Mouse (Mus musculus) MEL (cell line): ENCODE measurements at regions not wholly inside any gene's neighbourhood (a gene's known extent, or its start where the extent isn't known, plus 50 kb on each side); places are given as distances from the start of the nearest gene placed in this dataset.

Source experiments
- DNase-seq: peaks from one replicate; pipeline ENCODE4 v3.0.0; 2011; ENCODE audit warnings: low read depth, low spot score
- H3K27ac ChIP-seq: 2 replicates; pipeline ENCODE4 v1.5.1; 2012; ENCODE audit warnings: low read depth, mild to moderate bottlenecking, control low read depth, low read length, moderate library complexity; ENCODE audit not compliant: control insufficient read depth
- H3K27me3 ChIP-seq, 2 experiments: fragments of 150-350 bp in 1 of 2; sonication (generic) in 1 of 2; 2 replicates each; pipeline ENCODE4 v1.6.1; 2012; ENCODE audit warnings: low read length in 2 of 2, mild to moderate bottlenecking in 2 of 2, improper control_type of control experiment in 1 of 2, moderate library complexity in 1 of 2; ENCODE audit not compliant: insufficient read depth in 2 of 2, control insufficient read depth in 1 of 2
- H3K36me3 ChIP-seq, 2 experiments: 2 replicates each; pipeline ENCODE4 v1.6.1; 2012 to 2014; ENCODE audit warnings: low read length in 2 of 2, improper control_type of control experiment in 1 of 2, inconsistent platforms in 1 of 2, mild to moderate bottlenecking in 1 of 2; ENCODE audit not compliant: insufficient read depth in 2 of 2, control insufficient read depth in 1 of 2
- H3K4me1 ChIP-seq, 2 experiments: fragments of 150-350 bp in 1 of 2; sonication (generic) in 1 of 2; 2 replicates each; pipeline ENCODE4 v1.6.1; 2012; ENCODE audit warnings: low read length in 2 of 2, improper control_type of control experiment in 1 of 2, mild to moderate bottlenecking in 1 of 2; ENCODE audit not compliant: insufficient read depth in 2 of 2, control insufficient read depth in 1 of 2
- H3K4me3 ChIP-seq, 2 experiments: fragments of 150-350 bp in 1 of 2; sonication (generic) in 1 of 2; 2 replicates each; pipeline ENCODE4 v1.5.1; 2012; ENCODE audit warnings: low read depth in 2 of 2, low read length in 2 of 2, mild to moderate bottlenecking in 2 of 2, moderate library complexity in 2 of 2, control low read depth in 1 of 2, improper control_type of control experiment in 1 of 2; ENCODE audit not compliant: control insufficient read depth in 1 of 2, insufficient read depth in 1 of 2
- H3K79me2 ChIP-seq: 2 replicates; pipeline ENCODE4 v1.6.1; 2012; ENCODE audit warnings: mild to moderate bottlenecking, low read length, moderate library complexity; ENCODE audit not compliant: control insufficient read depth, poor library complexity, insufficient read depth
- H3K9ac ChIP-seq: 2 replicates; pipeline ENCODE4 v1.6.1; 2012; ENCODE audit warnings: low read depth, mild to moderate bottlenecking, control low read depth, low read length, moderate library complexity; ENCODE audit not compliant: control insufficient read depth, poor library complexity, severe bottlenecking
- H3K9me3 ChIP-seq: fragments of 150-350 bp; sonication (generic); replicated peaks from 2 replicates; pipeline ENCODE4 v1.6.1; 2012; ENCODE audit warnings: mild to moderate bottlenecking, low read length, improper control_type of control experiment, moderate library complexity; ENCODE audit not compliant: insufficient read depth
- BHLHE40 ChIP-seq: IDR thresholded peaks from 2 replicates; pipeline ENCODE4 v1.6.1; 2012; ENCODE audit warnings: low read depth, mild to moderate bottlenecking, inconsistent platforms, low read length, improper control_type of control experiment, borderline replicate concordance
- CHD1 ChIP-seq: IDR thresholded peaks from 2 replicates; pipeline ENCODE4 v1.6.1; 2012; ENCODE audit warnings: low read depth, mild to moderate bottlenecking, inconsistent platforms, low read length, improper control_type of control experiment
- CTCF ChIP-seq, 3 experiments: IDR thresholded peaks in 2 of 3; conservative IDR thresholded peaks in 1 of 3; 2 replicates each; pipeline ENCODE4 v1.5.1; 2011 to 2012; ENCODE audit warnings: low read length in 3 of 3, low read depth in 2 of 3, mild to moderate bottlenecking in 2 of 3, improper control_type of control experiment in 1 of 3, inconsistent platforms in 1 of 3, mixed read lengths in 1 of 3, moderate library complexity in 1 of 3; ENCODE audit not compliant: control insufficient read depth in 1 of 3, insufficient read depth in 1 of 3, poor library complexity in 1 of 3, severe bottlenecking in 1 of 3
- EP300 ChIP-seq, 2 experiments: IDR thresholded peaks; 2 replicates each; pipeline ENCODE4 v1.6.1; 2011; ENCODE audit warnings: improper control_type of control experiment in 2 of 2, low read length in 2 of 2, low read depth in 1 of 2, mild to moderate bottlenecking in 1 of 2
- GABPA ChIP-seq: IDR thresholded peaks from 2 replicates; pipeline ENCODE4 v1.6.1; 2012; ENCODE audit warnings: low read depth, mild to moderate bottlenecking, inconsistent platforms, low read length, improper control_type of control experiment, moderate library complexity
- JUND ChIP-seq: IDR thresholded peaks from 2 replicates; pipeline ENCODE4 v1.6.1; 2011; ENCODE audit warnings: low read depth, mild to moderate bottlenecking, improper control_type of control experiment, low read length
- MAFK ChIP-seq: IDR thresholded peaks from 2 replicates; pipeline ENCODE4 v1.6.1; 2011; ENCODE audit warnings: low read depth, mild to moderate bottlenecking, low read length, improper control_type of control experiment, borderline replicate concordance
- MAX ChIP-seq: IDR thresholded peaks from 2 replicates; pipeline ENCODE4 v1.6.1; 2011; ENCODE audit warnings: low read length, improper control_type of control experiment
- MAZ ChIP-seq: IDR thresholded peaks from 2 replicates; pipeline ENCODE4 v1.6.1; 2012; ENCODE audit warnings: low read depth, mild to moderate bottlenecking, inconsistent platforms, low read length, improper control_type of control experiment
- MEF2A ChIP-seq: IDR thresholded peaks from 2 replicates; pipeline ENCODE4 v1.6.1; 2014; ENCODE audit warnings: low read depth, mild to moderate bottlenecking, inconsistent platforms, low read length, improper control_type of control experiment; ENCODE audit not compliant: poor library complexity, insufficient replicate concordance, severe bottlenecking; ENCODE audit errors: extremely low read depth
- NELFE ChIP-seq: IDR thresholded peaks from 2 replicates; pipeline ENCODE4 v1.6.1; 2011; ENCODE audit warnings: low read depth, low read length, improper control_type of control experiment
- NRF1 ChIP-seq: IDR thresholded peaks from 2 replicates; pipeline ENCODE4 v1.6.1; 2014; ENCODE audit warnings: low read depth, mild to moderate bottlenecking, inconsistent platforms, low read length, improper control_type of control experiment, moderate library complexity; ENCODE audit not compliant: poor library complexity, insufficient read depth, severe bottlenecking
- POLR2A ChIP-seq, 2 experiments: IDR thresholded peaks; 2 replicates each; pipeline ENCODE4 v1.6.1; 2011 to 2012; ENCODE audit warnings: low read length in 2 of 2, mild to moderate bottlenecking in 2 of 2, control low read depth in 1 of 2, improper control_type of control experiment in 1 of 2, low read depth in 1 of 2, moderate library complexity in 1 of 2; ENCODE audit not compliant: control insufficient read depth in 1 of 2, insufficient read depth in 1 of 2, poor library complexity in 1 of 2
- POLR2AphosphoS2 ChIP-seq: IDR thresholded peaks from 2 replicates; pipeline ENCODE4 v1.6.1; 2011; ENCODE audit warnings: low read length, improper control_type of control experiment
- POLR2AphosphoS5 ChIP-seq: IDR thresholded peaks from 2 replicates; pipeline ENCODE4 v1.6.1; 2012; ENCODE audit warnings: low read depth, borderline replicate concordance, mild to moderate bottlenecking, inconsistent platforms, low read length, moderate library complexity, mixed read lengths
- RCOR1 ChIP-seq: IDR thresholded peaks from 2 replicates; pipeline ENCODE4 v1.6.1; 2012; ENCODE audit warnings: low read depth, mild to moderate bottlenecking, inconsistent platforms, low read length, improper control_type of control experiment
- SMC3 ChIP-seq: IDR thresholded peaks from 2 replicates; pipeline ENCODE4 v1.6.1; 2011; ENCODE audit warnings: low read depth, low read length, improper control_type of control experiment
- TBP ChIP-seq: IDR thresholded peaks from 2 replicates; pipeline ENCODE4 v1.8.0; 2011; ENCODE audit warnings: low read depth, low read length, improper control_type of control experiment
- TCF12 ChIP-seq: IDR thresholded peaks from 2 replicates; pipeline ENCODE4 v1.6.1; 2014; ENCODE audit warnings: low read depth, mild to moderate bottlenecking, inconsistent platforms, low read length, improper control_type of control experiment, moderate library complexity
- UBTF ChIP-seq: IDR thresholded peaks from 2 replicates; pipeline ENCODE4 v1.6.1; 2012; ENCODE audit warnings: low read depth, mild to moderate bottlenecking, inconsistent platforms, low read length, improper control_type of control experiment, moderate library complexity, borderline replicate concordance; ENCODE audit not compliant: insufficient read depth
- USF2 ChIP-seq, 2 experiments: IDR thresholded peaks; 2 replicates each; pipeline ENCODE4 v1.6.1; 2011 to 2012; ENCODE audit warnings: improper control_type of control experiment in 2 of 2, low read length in 2 of 2, borderline replicate concordance in 1 of 2, inconsistent platforms in 1 of 2, low read depth in 1 of 2, mild to moderate bottlenecking in 1 of 2; ENCODE audit not compliant: insufficient read depth in 1 of 2
- ZC3H11A ChIP-seq: IDR thresholded peaks from 2 replicates; pipeline ENCODE4 v1.6.1; 2012; ENCODE audit warnings: low read depth, mild to moderate bottlenecking, inconsistent platforms, low read length, improper control_type of control experiment
- ZKSCAN1 ChIP-seq: IDR thresholded peaks from 2 replicates; pipeline ENCODE4 v1.6.1; 2012; ENCODE audit warnings: low read depth, mild to moderate bottlenecking, inconsistent platforms, low read length, improper control_type of control experiment, moderate library complexity

DNA sequence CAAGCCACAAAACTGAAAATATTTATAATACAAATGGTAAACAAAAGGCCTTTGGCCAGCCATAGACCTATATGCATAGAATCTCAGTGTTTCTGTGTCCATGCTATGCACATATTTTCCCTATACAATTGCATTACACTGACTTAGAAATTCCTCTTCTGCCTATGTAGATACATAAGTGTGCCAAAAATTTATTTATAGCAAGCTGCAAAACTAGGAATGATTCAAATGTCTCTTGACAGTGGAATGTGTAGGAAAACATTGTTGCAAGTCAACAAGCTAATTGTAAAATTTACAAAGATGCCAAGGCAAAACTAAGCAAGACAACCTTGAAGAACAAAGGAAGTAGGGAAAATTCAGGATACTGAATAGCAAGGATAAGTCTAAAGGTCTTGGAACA is 319.1 kb upstream of the Cited2 start:
- H3K4me1 ChIP-seq: peaks cover 0 to 8% of the 10 kb centered on the region in 2 experiments; a peak in 2 of 4 replicates
- H3K79me2 ChIP-seq: no peaks in the 10 kb centered on the region
- H3K9ac ChIP-seq: no peak overlapping the region
- no peaks in the 10 kb centered on the region for H3K9me3 ChIP-seq
- H3K27me3 ChIP-seq: no peaks in the 10 kb centered on the region
- H3K4me3 ChIP-seq: no peak overlapping the region
- DNase-seq: no peak
- no peaks in the 10 kb centered on the region; a peak in 2 of 4 replicates for H3K36me3 ChIP-seq
- H3K27ac ChIP-seq: no peak overlapping the region
- no peak for TF ChIP-seq MAX
- TF ChIP-seq EP300 (IDR thresholded peaks at IDR 0.05; ENCODE audit: low read depth in 1 of 2, low read length in 2 of 2): no peak
- TF ChIP-seq JUND: no peak
- no peak for TF ChIP-seq ZC3H11A
- TF ChIP-seq RCOR1: no peak
- no peak for TF ChIP-seq CHD1
- no peak for TF ChIP-seq MAFK
- TF ChIP-seq NRF1: no peak
- TF ChIP-seq POLR2AphosphoS5: no peak
- TF ChIP-seq USF2 (IDR thresholded peaks at IDR 0.05; ENCODE audit: borderline replicate concordance in 1 of 2, insufficient read depth in 1 of 2, low read depth in 1 of 2, low read length in 2 of 2): no peak
- TF ChIP-seq NELFE: no peak
- no peak for TF ChIP-seq MAZ

DNA sequence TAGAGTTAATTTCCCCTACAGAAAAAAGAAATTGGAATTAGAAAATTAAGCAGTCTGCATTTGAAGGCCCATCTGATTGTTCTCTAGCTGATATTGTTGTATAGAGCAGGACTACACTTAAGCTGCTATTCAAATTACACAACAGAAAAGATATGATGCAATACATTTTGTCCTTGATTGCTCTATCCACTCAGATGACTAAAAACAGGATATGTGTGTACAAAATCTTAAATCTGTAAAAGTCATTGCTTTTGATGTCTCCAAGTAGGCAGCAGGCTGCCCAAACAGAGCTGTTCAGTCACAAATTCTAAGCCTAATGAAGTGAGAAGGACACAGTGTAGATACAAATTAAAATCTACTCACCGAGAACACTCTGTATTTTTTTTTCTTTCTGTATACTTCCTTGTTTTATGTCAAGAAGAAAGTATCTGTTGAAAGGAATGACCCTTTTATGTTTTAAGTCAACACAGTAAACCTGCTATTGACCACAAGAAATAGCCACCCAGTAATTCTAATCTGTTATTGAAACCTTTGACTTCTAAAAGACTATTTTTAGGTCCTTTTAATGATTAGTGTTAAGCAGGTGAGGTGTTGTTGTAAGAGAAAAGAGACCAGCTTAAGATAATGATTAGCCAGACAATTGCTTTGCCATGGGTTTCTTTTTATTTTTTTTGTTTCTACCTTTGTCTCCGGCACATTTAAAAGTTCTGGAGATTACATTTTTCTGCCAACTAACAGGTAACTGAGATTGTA is 315.0 kb upstream of the Cited2 start:
- no peaks in the 10 kb centered on the region for H3K27me3 ChIP-seq
- DNase-seq: peak; percentile 9
- no peaks in the 10 kb centered on the region for H3K79me2 ChIP-seq

More for the DNA sequence above, 315.0 kb upstream of the Cited2 start:
- H3K9ac ChIP-seq: no peak overlapping the region
- peaks cover 0 to 10% of the 10 kb centered on the region in 2 experiments; a peak in 2 of 4 replicates for H3K4me1 ChIP-seq
- H3K27ac ChIP-seq: no peak overlapping the region
- H3K9me3 ChIP-seq: no peaks in the 10 kb centered on the region
- TF ChIP-seq GABPA: no peak
- TF ChIP-seq CTCF (IDR thresholded peaks at IDR 0.05 in 2 of 3, conservative IDR thresholded peaks at IDR 0.05 in 1 of 3; ENCODE audit: control insufficient read depth in 1 of 3, insufficient read depth in 1 of 3, low read depth in 2 of 3, low read length in 3 of 3, poor library complexity in 1 of 3, severe bottlenecking in 1 of 3): no peak
- TF ChIP-seq POLR2A (IDR thresholded peaks at IDR 0.05; ENCODE audit: control insufficient read depth in 1 of 2, insufficient read depth in 1 of 2, low read depth in 1 of 2, low read length in 2 of 2, poor library complexity in 1 of 2): no peak
- no peak for TF ChIP-seq MEF2A
- no peak for TF ChIP-seq MAZ
- no peak for TF ChIP-seq BHLHE40
- no peak for TF ChIP-seq JUND
- TF ChIP-seq UBTF: no peak
- no peak for TF ChIP-seq USF2 (IDR thresholded peaks at IDR 0.05; ENCODE audit: borderline replicate concordance in 1 of 2, insufficient read depth in 1 of 2, low read depth in 1 of 2, low read length in 2 of 2)
- TF ChIP-seq SMC3: no peak
- no peak for TF ChIP-seq ZKSCAN1
- TF ChIP-seq ZC3H11A: no peak
- TF ChIP-seq POLR2AphosphoS2: no peak
- no peak for TF ChIP-seq POLR2AphosphoS5
- TF ChIP-seq TCF12: no peak
- TF ChIP-seq CHD1: no peak
- no peak for TF ChIP-seq TBP
- TF ChIP-seq MAFK: no peak
- H3K4me3 ChIP-seq: no peak overlapping the region
- no peaks in the 10 kb centered on the region; a peak in 2 of 4 replicates for H3K36me3 ChIP-seq
